Mouse (Mus musculus) heart, adult 8-10 months (tissue): ENCODE measurements at regions not wholly inside any gene's neighbourhood (a gene's known extent, or its start where the extent isn't known, plus 50 kb on each side); places are given as distances from the start of the nearest gene placed in this dataset.
"Not testable (repeated sequence)": the region's sequence is repeated elsewhere in the genome, so short reads cannot be mapped to it uniquely, and the experiment has no call there.

ENCODE experiments used
- DNase-seq: peaks from one replicate; pipeline ENCODE4 v3.0.0; 2022; ENCODE audit warnings: low spot score

- DNase-seq = not testable (repeated sequence)
Observed at GRCm38 (mm10) chr15:34027111-34027510, 330.6 kb downstream of the 9430069I07Rik start.

- no peak for DNase-seq
Observed at GRCm38 (mm10) chr15:34025396-34025795, 332.3 kb downstream of the 9430069I07Rik start.

- peak; percentile 69 for DNase-seq
Observed at GRCm38 (mm10) chr15:34021857-34022256, 335.8 kb downstream of the 9430069I07Rik start.

- DNase-seq = peak; percentile 21
Observed at GRCm38 (mm10) chr15:34016397-34017156, 341.1 kb downstream of the 9430069I07Rik start.

DNA sequence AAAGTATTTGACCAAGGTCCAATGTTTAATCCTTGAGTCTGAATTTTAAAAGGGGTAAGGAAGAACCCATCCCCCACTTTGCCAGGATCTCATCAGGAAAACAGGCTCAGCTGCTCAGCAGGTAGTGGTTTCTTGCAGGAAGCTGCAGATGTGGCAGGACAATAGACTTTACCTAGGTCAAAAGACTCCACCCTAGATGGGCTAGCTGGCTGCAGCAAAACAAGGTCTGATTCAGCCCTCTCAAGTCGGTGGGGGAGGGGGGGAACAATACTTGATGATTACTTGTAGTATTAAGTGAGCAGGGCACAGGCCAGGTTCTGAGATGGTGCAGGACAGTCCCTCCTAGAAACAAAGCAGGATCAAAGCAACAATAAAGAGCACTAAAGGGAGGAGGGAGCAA lies 349.1 kb downstream of the 9430069I07Rik start:
- no peak for DNase-seq

- DNase-seq = no peak
Observed at GRCm38 (mm10) chr15:33992383-33992782, 365.3 kb downstream of the 9430069I07Rik start.

DNA sequence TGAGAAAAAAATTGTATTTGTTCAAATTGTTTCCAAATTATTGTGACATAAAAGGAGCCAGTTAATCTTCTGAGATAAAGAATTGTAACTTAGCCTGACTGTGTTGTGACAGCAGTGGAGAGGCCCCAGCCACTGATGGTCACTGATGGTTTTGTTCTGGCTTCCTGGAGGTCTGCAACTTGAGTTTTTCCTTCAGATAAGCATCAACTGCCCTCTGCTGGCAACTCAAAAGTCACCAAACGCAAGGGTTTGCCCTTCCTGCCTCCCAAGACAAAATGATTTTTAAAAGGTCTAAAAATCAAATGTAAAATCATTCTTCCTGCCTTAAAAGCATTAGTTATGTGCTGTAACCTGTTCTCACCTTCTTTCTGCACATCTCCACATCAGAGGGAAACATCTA lies 382.6 kb downstream of the 9430069I07Rik start:
- no peak for DNase-seq

GRCm38 (mm10) chr15:33973466-33973865 lies 384.2 kb downstream of the 9430069I07Rik start:
- DNase-seq = no peak

GRCm38 (mm10) chr15:33969409-33969808 lies 388.3 kb downstream of the 9430069I07Rik start:
- no peak for DNase-seq

DNA sequence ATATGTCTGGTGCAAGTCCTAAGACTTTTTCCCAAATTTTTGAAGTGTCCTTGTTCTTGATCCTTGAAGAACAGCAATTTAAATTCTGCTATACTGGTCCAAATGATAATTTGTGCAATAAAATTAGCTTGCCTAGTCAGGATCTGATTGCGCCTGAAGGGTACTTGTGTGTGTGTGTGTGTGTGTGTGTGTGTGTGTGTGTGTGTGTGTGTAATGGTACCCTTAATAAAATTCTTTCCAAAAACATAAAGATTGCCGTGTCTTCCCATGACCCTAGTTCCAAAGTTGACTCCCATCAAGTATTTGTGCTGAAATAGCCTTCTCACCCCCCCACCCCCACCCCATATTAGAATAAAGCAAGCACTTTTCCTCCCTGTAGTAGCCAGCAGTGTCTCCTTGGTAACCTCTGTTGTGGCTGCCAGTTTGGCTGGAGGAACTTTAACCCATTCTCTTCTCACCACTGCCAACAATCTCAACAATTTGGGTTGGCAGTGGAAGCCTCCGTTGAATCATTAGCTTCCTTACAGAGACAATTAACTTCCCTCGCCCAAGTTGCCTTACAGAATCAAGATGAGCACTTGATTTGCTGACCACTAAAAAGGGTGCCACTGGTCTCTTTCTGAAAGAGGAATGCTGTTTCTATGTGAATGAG lies 422.5 kb downstream of the 9430069I07Rik start:
- DNase-seq = no peak

DNA sequence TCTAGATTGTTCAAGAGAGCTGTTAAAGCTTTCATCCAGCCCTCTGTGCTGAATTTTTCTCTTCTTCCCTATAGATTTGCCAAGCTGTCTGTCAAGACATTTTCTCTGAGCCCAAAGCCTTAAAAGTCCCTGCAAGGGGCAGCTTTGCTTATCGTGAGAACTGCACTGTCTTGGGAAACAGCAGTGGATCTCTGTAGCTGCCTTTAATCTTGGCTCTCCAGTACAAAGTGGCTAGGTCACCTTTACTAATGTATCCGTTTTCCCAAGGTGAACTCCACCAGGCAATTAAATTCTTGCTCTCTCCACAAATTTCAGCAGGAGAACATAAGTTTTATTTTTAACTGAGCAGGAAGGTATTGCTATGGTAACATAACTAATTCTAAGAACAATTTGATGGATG lies 431.2 kb downstream of the 9430069I07Rik start:
- no peak for DNase-seq

DNA sequence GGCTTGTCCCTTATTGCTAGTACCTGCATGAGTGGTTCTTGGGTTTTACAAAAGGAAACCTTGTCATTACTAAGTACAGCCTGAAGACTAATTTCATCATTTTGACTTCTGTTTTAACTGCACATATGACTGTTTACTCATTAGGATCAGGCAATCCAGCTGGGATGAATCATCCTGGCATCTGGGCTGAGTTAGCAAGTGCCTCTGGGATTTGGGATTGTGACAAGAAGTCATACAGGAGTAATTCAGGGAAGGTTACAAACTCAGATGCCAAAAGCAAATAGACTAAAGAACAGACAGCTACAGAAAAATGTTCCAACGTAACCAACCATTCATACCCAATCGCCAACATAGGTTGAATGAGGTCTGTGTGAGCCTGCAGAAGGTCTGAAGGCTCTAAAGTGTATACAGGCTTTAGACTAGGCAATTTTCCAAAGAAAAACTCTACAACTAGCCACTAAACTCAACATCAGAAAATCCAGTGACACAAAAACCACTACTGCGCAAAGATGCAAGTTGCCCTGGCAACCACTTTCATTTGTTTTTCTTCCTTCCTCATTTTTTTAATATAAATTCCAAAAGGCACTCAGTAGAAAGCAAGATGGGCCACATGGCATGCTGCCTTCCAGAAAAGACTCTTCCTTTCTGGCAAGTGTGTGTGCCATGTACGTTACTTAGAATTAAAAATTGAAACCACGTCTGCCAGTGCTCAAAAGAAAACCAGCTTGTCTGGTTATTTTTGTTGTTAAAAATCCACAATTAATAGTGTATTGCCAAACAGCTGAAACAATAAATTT lies 433.4 kb downstream of the 9430069I07Rik start:
- DNase-seq = peak; percentile 69

- no peak for DNase-seq
Observed at GRCm38 (mm10) chr15:33914891-33915290, 442.8 kb downstream of the 9430069I07Rik start.

- DNase-seq = peak; percentile 22
Observed at GRCm38 (mm10) chr15:33906727-33907479, 450.8 kb downstream of the 9430069I07Rik start.

DNA sequence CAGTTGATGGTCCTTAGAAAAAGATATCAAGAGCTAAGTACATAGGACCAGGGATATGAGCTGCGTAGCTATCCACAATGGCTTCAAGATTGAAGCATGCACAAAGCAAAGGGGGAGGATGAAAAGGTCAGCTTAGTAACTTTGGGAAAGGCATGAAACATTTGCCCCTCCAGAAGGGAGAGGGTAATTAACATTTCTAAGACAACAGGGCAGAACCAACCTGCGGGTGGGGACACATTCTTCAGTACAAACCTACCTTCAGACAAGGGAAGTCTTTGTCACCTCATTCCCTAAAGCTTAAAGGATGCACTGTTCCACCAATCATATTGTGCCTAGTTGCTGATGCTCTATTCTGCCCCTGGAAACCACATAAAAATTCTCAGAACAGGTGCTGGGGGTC lies 461.6 kb downstream of the 9430069I07Rik start:
- DNase-seq = no peak

GRCm38 (mm10) chr15:33890606-33891005 lies 467.1 kb downstream of the 9430069I07Rik start:
- no peak for DNase-seq

- no peak for DNase-seq
Observed at GRCm38 (mm10) chr15:33888865-33889368, 468.8 kb downstream of the 9430069I07Rik start.

- DNase-seq = peak; percentile 2
Observed at GRCm38 (mm10) chr15:33862224-33862752, 495.4 kb downstream of the 9430069I07Rik start.

GRCm38 (mm10) chr15:33825435-33826088 lies 532.1 kb downstream of the 9430069I07Rik start:
- DNase-seq = no peak

DNA sequence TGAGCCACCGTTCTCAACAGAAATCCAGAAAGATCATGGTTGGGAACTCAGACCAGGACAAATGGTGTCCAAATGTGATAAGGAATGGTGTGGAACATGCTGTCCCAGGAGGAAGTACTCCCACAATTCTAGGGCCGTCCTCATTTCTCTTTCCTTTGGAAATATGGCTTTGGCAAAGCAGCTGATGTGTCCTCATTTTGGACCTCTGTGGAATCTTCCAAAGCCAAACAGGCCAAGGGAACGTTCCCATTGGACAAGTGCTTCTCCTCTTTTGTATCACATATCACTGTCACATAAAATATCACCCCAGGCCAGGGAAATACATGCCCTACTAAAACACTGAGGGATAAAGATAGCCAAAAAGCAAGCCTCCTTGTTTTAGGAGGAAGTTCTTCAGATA lies 532.8 kb downstream of the 9430069I07Rik start:
- peak; percentile 48 for DNase-seq

GRCm38 (mm10) chr15:33780960-33781359 lies 576.7 kb downstream of the 9430069I07Rik start:
- DNase-seq = no peak
